Mouse (Mus musculus) ES-Bruce4 (cell line): ENCODE results near the gene Ndufs2.

Source experiments
- CTCF ChIP-seq: IDR thresholded peaks from one replicate; pipeline ENCODE4 v1.8.1; 2011; ENCODE audit warnings: low read depth, low read length
- EP300 ChIP-seq: IDR thresholded peaks from 2 replicates; pipeline ENCODE4 v1.6.1; 2011; ENCODE audit warnings: low read depth, low read length; ENCODE audit not compliant: insufficient read depth
- POLR2A ChIP-seq: IDR thresholded peaks from one replicate; pipeline ENCODE4 v1.8.1; 2011; ENCODE audit warnings: low read length; ENCODE audit not compliant: insufficient read depth

DNA sequence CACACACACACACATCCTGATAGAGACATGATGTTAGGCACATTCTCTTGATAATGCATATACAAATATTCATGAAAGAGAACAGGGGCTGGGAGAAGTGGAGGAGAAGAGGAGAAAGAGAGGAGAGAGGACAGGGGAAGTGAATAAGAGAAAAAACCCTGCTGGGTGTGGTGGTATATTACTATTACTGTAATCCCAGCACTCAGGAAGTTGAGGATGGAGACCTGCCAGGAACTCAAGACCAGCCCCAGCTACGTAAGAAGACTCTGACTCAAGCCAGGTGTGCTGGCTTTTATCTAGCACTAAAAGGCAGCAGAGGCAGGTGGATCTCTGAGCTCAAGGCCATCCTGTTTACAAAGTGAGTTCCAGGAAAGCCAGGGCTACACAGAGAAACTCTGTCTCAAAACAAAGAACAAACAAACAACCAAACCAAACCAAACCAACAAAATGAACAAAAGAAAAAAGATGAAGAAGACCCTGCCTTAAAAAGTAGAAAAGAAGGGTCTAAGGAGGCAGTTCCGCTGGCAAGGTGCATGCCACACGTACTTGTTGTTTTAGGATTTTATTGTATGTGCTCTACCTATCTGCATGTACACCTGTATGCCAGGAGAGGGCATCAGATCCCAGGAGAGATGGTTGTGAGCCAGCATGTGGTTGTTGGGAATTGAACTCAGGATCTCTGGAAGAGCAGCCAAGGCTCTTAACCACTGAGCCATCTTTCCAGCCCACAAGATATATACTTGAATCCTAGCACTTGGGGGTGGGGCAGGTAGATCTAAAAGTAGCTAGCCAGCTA is 12.7 kb upstream of the Ndufs2 start:
- TF ChIP-seq EP300, result no peak
- TF ChIP-seq CTCF, result peak; percentile 19
- no peak for TF ChIP-seq POLR2A
